ENCODE assay signal across 9 mouse cellular contexts in the genomic region with DNA sequence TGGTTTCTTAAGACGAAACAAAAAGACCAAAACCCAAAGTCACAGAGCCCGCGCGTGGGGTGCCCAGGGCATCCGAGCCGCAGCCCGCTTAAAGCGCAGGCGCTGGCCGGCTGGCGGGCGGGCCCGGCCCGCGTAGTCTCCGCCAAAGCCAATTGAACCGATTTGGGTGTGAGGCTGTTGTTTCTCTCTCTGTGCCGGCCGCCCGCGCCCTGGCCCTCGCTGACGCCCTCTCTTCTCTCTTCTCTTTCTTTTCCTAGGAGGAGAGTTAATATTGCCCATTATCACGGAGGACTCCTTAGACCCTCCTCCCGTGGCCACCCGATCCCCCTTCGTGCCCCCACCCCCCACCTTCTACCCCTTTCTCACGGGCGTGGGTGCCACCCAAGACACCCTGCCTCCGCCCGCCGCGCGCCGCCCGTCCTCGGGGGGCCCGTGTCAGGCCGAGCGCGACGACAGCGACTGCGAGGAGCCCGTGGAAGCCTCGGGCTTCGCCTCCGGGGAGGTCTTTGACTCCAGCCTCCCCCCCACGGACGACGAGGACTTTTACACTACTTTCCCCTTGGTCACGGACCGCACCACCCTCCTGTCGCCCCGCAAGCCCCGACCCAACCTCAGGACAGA. TPM values are rescaled to one million over a fixed set of nuclear protein-coding genes. Genes with fewer than 3 reads are reported as not detected.
DNase-seq lines count a peak whose midpoint lies in the region; ATAC-seq lines count a peak whose summit lies in the region.
"Had no signal": no experiment of that assay in that cellular context is flagged by ENCODE, and none has a peak within 500 bp of the region (broad histone marks: within the 10 kb centered on the region; RNA-seq: fewer than 3 reads in every experiment).

No protein-coding gene starts in this region.

- peak overlapping the region; percentile 46 for H3K4me3 ChIP-seq in limb, embryonic 13.5 days

- peak; percentile 32 to 45 for DNase-seq in lung, adult 18-20 months
- no peak for DNase-seq in lung, postnatal 25 days (ENCODE audit: low spot score)
- DNase-seq in embryo, embryonic 9.5 days (ENCODE audit: extremely low spot score): peak; percentile 47
- DNase-seq in heart, postnatal 10 days: peak; percentile 49 to 59
- DNase-seq in neural tube, embryonic 10.5 days (ENCODE audit: extremely low spot score, low spot score): peak; percentile 63
- DNase-seq in thymus, postnatal 25 days: no peak
- no peak for DNase-seq in urinary bladder, adult 2 months (ENCODE audit: low spot score)

- no peaks in the 10 kb centered on the region for H3K36me3 ChIP-seq in limb, embryonic 13.5 days

- no peak for ATAC-seq in limb, embryonic 13.5 days (ENCODE audit: low FRiP score, low read depth)

- WGBS in limb, embryonic 13.5 days: 1% methylated on average over 56 of the region's 56 CpGs

- H3K27ac ChIP-seq in limb, embryonic 13.5 days: no peak overlapping the region

- intact Hi-C loops in heart, postnatal 10 days (cut with DNase I): no loop called here

- H3K9ac ChIP-seq in limb, embryonic 13.5 days: peak overlapping the region; percentile 58

- peaks cover 20% of the 10 kb centered on the region for H3K4me1 ChIP-seq in limb, embryonic 13.5 days

- H3K4me2 ChIP-seq in limb, embryonic 13.5 days (replicated peaks): peak overlapping the region; percentile 83

- H3K27me3 ChIP-seq in limb, embryonic 13.5 days: peaks cover 74% of the 10 kb centered on the region

- H3K9me3 ChIP-seq in limb, embryonic 13.5 days: no peaks in the 10 kb centered on the region

RNA-seq across cellular contexts. Expression of a gene that starts 11.7 kb away (rescaled TPM):
- not detected for total RNA-seq in heart, postnatal 10 days (2021)
- not detected in 2 replicates for polyA plus RNA-seq in limb, embryonic 13.5 days (2015; fragmentation: Nextera tagmentation; extraction: Ambion mirVana)
- polyA plus RNA-seq in urinary bladder, adult 2 months (2012; rRNA removed): not detected in 2 replicates
- total RNA-seq: left cerebral cortex, adult 18-20 months had no signal

Comparison
In these comparisons a context has a peak if more than half of its experiments do, and no peak if none do; other contexts are left out.
1. DNase-seq: peak in lung, adult 18-20 months (2 of 2), embryo, embryonic 9.5 days (single experiment), heart, postnatal 10 days (2 of 2) and neural tube, embryonic 10.5 days (single experiment); none in lung, postnatal 25 days (single experiment), thymus, postnatal 25 days (single experiment) and urinary bladder, adult 2 months (single experiment).